Mouse (Mus musculus) frontal cortex, adult (tissue): ENCODE measurements around the gene Hectd1.

Experiments
- ATAC-seq: cut with Nextera tagmentation; 2 replicates; pipeline ENCODE4 v1.9.2; 2017; ENCODE audit warnings: mild to moderate bottlenecking, moderate library complexity, mixed read lengths; ENCODE audit not compliant: low TSS enrichment

The Hectd1 gene

GRCm38 (mm10) chr12:51704572-51704971, 124.8 kb downstream of the Hectd1 start:
- no peak for ATAC-seq

DNA sequence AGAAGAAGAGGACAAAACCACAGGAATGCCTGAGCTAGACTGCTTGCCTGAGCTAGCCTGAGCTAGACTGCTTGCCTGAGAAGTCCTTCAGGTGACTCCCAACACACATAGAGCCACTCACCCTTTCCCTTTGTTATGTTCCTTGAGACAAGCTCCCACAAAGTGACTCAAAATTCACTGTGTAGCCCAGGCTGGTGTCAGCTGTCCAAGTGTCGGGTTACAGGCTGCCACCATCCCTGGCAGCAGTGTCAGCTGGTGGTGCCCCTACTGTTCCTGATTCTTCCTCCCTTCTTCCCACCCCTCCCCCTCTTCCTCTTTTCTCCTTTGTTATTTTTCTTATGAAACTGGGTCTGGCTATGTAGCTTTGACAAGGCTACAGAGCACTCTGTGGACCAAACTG, 125.5 kb downstream of the Hectd1 start:
- ATAC-seq, result no peak

GRCm38 (mm10) chr12:51701723-51702122, 127.6 kb downstream of the Hectd1 start:
- no peak for ATAC-seq

DNA sequence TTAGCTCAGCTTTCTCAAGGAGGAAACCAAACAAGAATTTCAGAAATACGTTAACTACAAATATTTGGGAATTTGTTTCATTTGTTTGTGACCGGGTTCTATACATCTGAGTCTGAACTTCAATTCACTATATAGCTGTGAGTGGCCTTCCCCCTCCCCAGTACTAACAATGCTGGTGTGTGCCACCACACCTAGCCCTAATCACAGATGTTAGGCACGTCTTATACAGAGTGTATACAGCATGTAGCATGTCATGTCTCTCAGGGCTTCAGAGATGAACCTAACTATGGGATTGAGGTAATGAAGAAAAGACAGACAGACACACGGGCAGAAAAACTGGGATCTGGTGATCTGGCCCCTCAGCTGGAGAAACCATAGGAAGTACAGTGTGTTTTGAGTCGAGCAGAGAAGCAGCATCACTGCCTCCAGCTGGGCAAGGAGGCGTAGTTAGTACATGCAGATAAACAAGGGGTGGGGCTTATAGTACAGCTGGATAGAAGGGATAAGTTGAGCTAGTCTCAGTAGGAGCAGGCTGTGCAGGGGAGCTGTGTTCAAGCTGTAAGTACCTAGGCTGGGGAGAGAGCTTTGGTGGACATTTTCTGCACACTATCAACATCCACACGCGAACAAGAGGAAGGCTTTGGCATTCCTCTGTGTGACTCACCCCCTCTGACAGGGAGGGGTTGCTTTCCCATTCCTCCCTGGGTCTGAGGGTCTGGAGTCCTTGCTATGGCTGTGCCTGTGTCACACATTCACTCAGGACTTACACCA, 129.5 kb downstream of the Hectd1 start:
- ATAC-seq, result 0 out of 2 replicates have a peak, but pooled peaks have one; percentile 49

DNA sequence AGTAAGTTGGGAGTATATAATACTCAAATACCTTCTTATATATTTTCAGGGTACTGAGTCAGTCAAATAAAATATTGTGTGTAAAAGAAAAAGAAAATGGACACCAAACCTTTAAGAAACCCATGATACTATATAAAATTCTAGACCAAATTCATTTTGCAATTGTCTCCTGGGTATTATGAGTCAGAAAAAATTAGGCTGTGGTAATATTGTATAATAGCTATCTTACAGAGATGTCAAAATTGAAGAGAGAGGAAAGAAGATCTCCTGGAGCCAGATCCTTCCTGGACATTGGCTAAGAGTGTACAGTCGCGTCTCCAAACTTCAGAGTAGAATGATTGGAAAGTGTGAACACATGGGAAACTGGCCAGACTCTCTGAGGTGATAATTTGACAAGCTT, 133.2 kb downstream of the Hectd1 start:
- no peak for ATAC-seq

- ATAC-seq, result no peak
These were observed 134.4 kb downstream of the Hectd1 start for GRCm38 (mm10) chr12:51694966-51695365.

- ATAC-seq, result no peak
These were observed 135.2 kb downstream of the Hectd1 start for GRCm38 (mm10) chr12:51694096-51694495.
